Mouse (Mus musculus) myocyte (in vitro differentiated cells): Measurements from ENCODE around the gene D11Wsu47e. TPM values are rescaled to one million over a fixed set of nuclear protein-coding genes. Genes with fewer than 3 reads are reported as not detected.

Experiments
- H3K27me3 ChIP-seq: one replicate; pipeline ENCODE4 v1.6.1; 2011; ENCODE audit not compliant: control insufficient read depth, insufficient read depth, insufficient read length
- H3K36me3 ChIP-seq: one replicate; pipeline ENCODE4 v1.6.1; 2011; ENCODE audit not compliant: control insufficient read depth, insufficient read depth
- H3K4me2 ChIP-seq: one replicate; pipeline ENCODE4 v1.6.1; 2011; ENCODE audit warnings: low read depth, control low read depth
- H3K4me3 ChIP-seq: one replicate; pipeline ENCODE4 v1.5.1; 2011; ENCODE audit warnings: mild to moderate bottlenecking, control low read depth, moderate library complexity
- H3K79me2 ChIP-seq: one replicate; pipeline ENCODE4 v1.6.1; 2011; ENCODE audit not compliant: control insufficient read depth, insufficient read depth
- H3ac ChIP-seq: one replicate; pipeline ENCODE4 v1.6.1; 2011; ENCODE audit not compliant: control insufficient read depth, insufficient read length
- CEBPB ChIP-seq: IDR thresholded peaks from 2 replicates; pipeline ENCODE4 v1.6.1; 2011; ENCODE audit warnings: mild to moderate bottlenecking, moderate library complexity; ENCODE audit not compliant: poor library complexity, insufficient read depth, severe bottlenecking
- E2F4 ChIP-seq: IDR thresholded peaks from one replicate; pipeline ENCODE4 v1.6.1; 2011; ENCODE audit warnings: mild to moderate bottlenecking, control low read depth, moderate library complexity; ENCODE audit not compliant: insufficient read depth
- MAX ChIP-seq: IDR thresholded peaks from one replicate; pipeline ENCODE4 v1.6.1; 2011; ENCODE audit warnings: low read depth, mild to moderate bottlenecking, control low read depth
- MYOD1 ChIP-seq, 3 experiments: IDR thresholded peaks; one replicate each; pipeline ENCODE4 v1.6.1; 2011; ENCODE audit warnings: control low read depth in 2 of 3, low read depth in 2 of 3, mild to moderate bottlenecking in 2 of 3, moderate library complexity in 1 of 3; ENCODE audit not compliant: insufficient read length in 2 of 3, control insufficient read depth in 1 of 3
- MYOG ChIP-seq, 3 experiments: IDR thresholded peaks; one replicate each; pipeline ENCODE4 v1.6.1; 2011; ENCODE audit warnings: control low read depth in 2 of 3, low read depth in 2 of 3, mild to moderate bottlenecking in 2 of 3; ENCODE audit not compliant: insufficient read length in 2 of 3, control insufficient read depth in 1 of 3, insufficient read depth in 1 of 3
- POLR2A ChIP-seq: IDR thresholded peaks from one replicate; pipeline ENCODE4 v1.6.1; 2011; ENCODE audit warnings: low read depth, mild to moderate bottlenecking, control low read depth, moderate library complexity; ENCODE audit not compliant: insufficient read length
- POLR2AphosphoS2 ChIP-seq: IDR thresholded peaks from one replicate; pipeline ENCODE4 v1.6.1; 2011; ENCODE audit warnings: low read depth, control low read depth; ENCODE audit not compliant: insufficient read length
- REST ChIP-seq: IDR thresholded peaks from one replicate; pipeline ENCODE4 v1.6.1; 2011; ENCODE audit warnings: mild to moderate bottlenecking, control low read depth, moderate library complexity; ENCODE audit not compliant: insufficient read depth, insufficient read length
- SRF ChIP-seq: IDR thresholded peaks from one replicate; pipeline ENCODE4 v1.6.1; 2011; ENCODE audit warnings: low read depth; ENCODE audit not compliant: control insufficient read depth, insufficient read length
- TCF12 ChIP-seq: IDR thresholded peaks from one replicate; pipeline ENCODE4 v1.6.1; 2011; ENCODE audit warnings: mild to moderate bottlenecking, control low read depth; ENCODE audit not compliant: poor library complexity, insufficient read depth, severe bottlenecking
- TCF3 ChIP-seq: IDR thresholded peaks from one replicate; pipeline ENCODE4 v1.6.1; 2011; ENCODE audit warnings: low read depth, control low read depth; ENCODE audit not compliant: insufficient read length
- USF1 ChIP-seq: IDR thresholded peaks from one replicate; pipeline ENCODE4 v1.6.1; 2011; ENCODE audit warnings: low read depth, mild to moderate bottlenecking, control low read depth, moderate library complexity
- polyA plus RNA-seq: library from polyadenylated mRNA; unstranded; fragments of >200 nt; fragmentation: generic; extraction: Trizol; gene quantifications from one replicate; pipeline ENCODE4 v1.2.1, GENCODE M21; 2012; ENCODE audit warnings: missing spikeins

D11Wsu47e gene
- polyA plus RNA-seq, 1 experiment: 10.6 TPM

- TF ChIP-seq E2F4 (no peak), POLR2AphosphoS2 (no peak), MYOD1 (IDR thresholded peaks at IDR 0.05; ENCODE audit: control insufficient read depth in 1 of 3, insufficient read length in 2 of 3, low read depth in 2 of 3) (peak in 2 of 3 experiments; percentile 46 to 47), MYOG (IDR thresholded peaks at IDR 0.05; ENCODE audit: control insufficient read depth in 1 of 3, insufficient read depth in 1 of 3, insufficient read length in 2 of 3, low read depth in 2 of 3) (no peak), REST (no peak)
- H3K27me3 ChIP-seq: no peaks in the 10 kb centered on the region
- H3ac ChIP-seq: no peak overlapping the region
- H3K4me2 ChIP-seq: no peak overlapping the region
- H3K36me3 ChIP-seq: no peaks in the 10 kb centered on the region
- peaks cover 8% of the 10 kb centered on the region for H3K79me2 ChIP-seq
- no peak overlapping the region for H3K4me3 ChIP-seq
These were observed 52.8 kb downstream of the D11Wsu47e start for GRCm38 (mm10) chr11:113736848-113737552.

DNA sequence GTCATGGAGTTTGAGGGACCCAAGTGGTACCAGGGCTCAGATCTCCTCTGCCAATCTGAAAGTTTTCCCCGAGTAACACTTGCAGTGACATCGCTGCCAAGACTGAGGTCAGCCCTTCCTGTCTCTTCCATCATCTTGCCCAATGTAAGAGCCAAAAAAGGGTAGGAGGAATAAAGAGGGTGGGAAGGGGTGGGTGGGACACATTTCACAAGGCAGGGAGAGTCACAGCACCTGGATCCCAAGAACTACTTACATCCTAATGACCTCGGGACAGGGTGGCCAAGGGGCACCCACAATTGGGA is 53.3 kb downstream of the D11Wsu47e start:
- Histone ChIP-seq H3K4me2 (no peak overlapping the region), H3ac (no peak overlapping the region), H3K79me2 (peaks cover 8% of the 10 kb centered on the region), H3K4me3 (no peak overlapping the region), H3K27me3 (no peaks in the 10 kb centered on the region), H3K36me3 (no peaks in the 10 kb centered on the region)
- no peak for TF ChIP-seq MYOD1 (IDR thresholded peaks at IDR 0.05; ENCODE audit: control insufficient read depth in 1 of 3, insufficient read length in 2 of 3, low read depth in 2 of 3)

DNA sequence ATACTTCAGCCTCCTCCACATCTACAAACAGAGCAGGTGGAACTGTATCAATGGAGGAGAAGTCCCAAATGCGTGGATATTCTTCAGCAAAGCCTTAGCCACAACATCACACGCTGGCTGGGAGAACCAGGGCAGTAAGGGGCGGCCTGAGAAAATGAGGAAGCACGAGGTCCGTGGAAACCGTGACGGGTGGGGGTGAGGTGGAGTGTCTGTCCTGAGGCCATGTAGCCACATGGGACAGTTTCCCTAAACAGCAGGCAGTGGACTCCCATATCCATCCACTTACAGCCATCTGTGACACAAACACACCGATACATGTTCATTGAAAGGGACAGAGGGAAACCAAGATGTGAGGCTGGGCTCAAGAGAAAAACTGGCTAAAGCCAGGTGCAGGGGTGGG is 53.7 kb downstream of the D11Wsu47e start:
- TF ChIP-seq SRF (no peak), MAX (no peak), POLR2A (no peak), MYOD1 (IDR thresholded peaks at IDR 0.05; ENCODE audit: control insufficient read depth in 1 of 3, insufficient read length in 2 of 3, low read depth in 2 of 3) (no peak), TCF12 (no peak), POLR2AphosphoS2 (no peak), TCF3 (no peak), CEBPB (no peak), MYOG (IDR thresholded peaks at IDR 0.05; ENCODE audit: control insufficient read depth in 1 of 3, insufficient read depth in 1 of 3, insufficient read length in 2 of 3, low read depth in 2 of 3) (no peak), USF1 (no peak), REST (no peak), E2F4 (no peak)
- Histone ChIP-seq H3K4me3 (no peak overlapping the region), H3K36me3 (no peaks in the 10 kb centered on the region), H3ac (no peak overlapping the region), H3K4me2 (no peak overlapping the region), H3K79me2 (peaks cover 8% of the 10 kb centered on the region), H3K27me3 (no peaks in the 10 kb centered on the region)

DNA sequence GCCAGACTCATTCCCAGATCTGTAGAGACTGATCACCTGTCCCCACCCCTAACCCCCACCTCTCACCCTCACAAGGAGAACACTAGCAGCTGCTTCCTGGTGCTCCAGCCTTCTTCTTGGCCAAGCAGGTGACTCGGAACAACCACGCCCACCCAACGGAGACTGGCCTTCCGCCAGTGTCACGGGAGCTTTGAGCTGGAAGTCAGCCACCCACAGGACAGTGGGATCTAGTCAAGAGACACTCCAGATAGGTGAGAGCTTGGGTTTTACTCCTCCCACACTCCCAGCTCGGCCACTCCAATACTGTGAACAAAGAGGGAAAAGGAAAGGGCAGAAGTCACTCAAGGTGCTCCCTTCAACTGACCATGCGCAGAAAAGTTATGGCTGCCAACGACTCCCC is 55.0 kb downstream of the D11Wsu47e start:
- H3K79me2 ChIP-seq: peaks cover 8% of the 10 kb centered on the region
- TF ChIP-seq CEBPB (no peak), SRF (no peak), POLR2AphosphoS2 (no peak), TCF3 (no peak), POLR2A (no peak), MYOD1 (IDR thresholded peaks at IDR 0.05; ENCODE audit: control insufficient read depth in 1 of 3, insufficient read length in 2 of 3, low read depth in 2 of 3) (no peak), E2F4 (no peak), MAX (no peak), MYOG (IDR thresholded peaks at IDR 0.05; ENCODE audit: control insufficient read depth in 1 of 3, insufficient read depth in 1 of 3, insufficient read length in 2 of 3, low read depth in 2 of 3) (no peak), REST (no peak), TCF12 (no peak), USF1 (no peak)
- no peak overlapping the region for H3ac ChIP-seq
- no peak overlapping the region for H3K4me3 ChIP-seq
- H3K36me3 ChIP-seq: no peaks in the 10 kb centered on the region
- H3K4me2 ChIP-seq: no peak overlapping the region
- H3K27me3 ChIP-seq: no peaks in the 10 kb centered on the region

- Histone ChIP-seq H3K4me2 (no peak overlapping the region), H3K4me3 (no peak overlapping the region), H3K27me3 (no peaks in the 10 kb centered on the region), H3K79me2 (peaks cover 8% of the 10 kb centered on the region), H3ac (no peak overlapping the region), H3K36me3 (no peaks in the 10 kb centered on the region)
- TF ChIP-seq POLR2AphosphoS2 (no peak), E2F4 (no peak), MAX (no peak), MYOG (IDR thresholded peaks at IDR 0.05; ENCODE audit: control insufficient read depth in 1 of 3, insufficient read depth in 1 of 3, insufficient read length in 2 of 3, low read depth in 2 of 3) (no peak), USF1 (no peak), POLR2A (no peak), TCF3 (no peak), REST (no peak), TCF12 (no peak), CEBPB (no peak), SRF (no peak), MYOD1 (IDR thresholded peaks at IDR 0.05; ENCODE audit: control insufficient read depth in 1 of 3, insufficient read length in 2 of 3, low read depth in 2 of 3) (no peak)
These were observed 55.9 kb downstream of the D11Wsu47e start for GRCm38 (mm10) chr11:113740100-113740499.
